Mouse (Mus musculus) hindbrain, postnatal 0 days (tissue): ENCODE measurements around the gene Atp8a2. TPM values are rescaled to one million over a fixed set of nuclear protein-coding genes. Genes with fewer than 3 reads are reported as not detected.

ENCODE experiments used
- ATAC-seq: fragments of 200-750 bp; cut with Nextera tagmentation; 2 replicates; pipeline ENCODE4 v1.8.0; 2017; ENCODE audit warnings: mild to moderate bottlenecking, moderate TSS enrichment, moderate library complexity
- DNase-seq: peaks from one replicate; pipeline ENCODE4 v3.0.0-alpha.2; 2015; ENCODE audit warnings: low spot score
- H3K27ac ChIP-seq: fragments of 300-500 bp; sonication (generic); 2 replicates; pipeline ENCODE4 v1.5.1; 2014; ENCODE audit warnings: mild to moderate bottlenecking
- H3K27me3 ChIP-seq: fragments of 300-500 bp; sonication (generic); 2 replicates; pipeline ENCODE4 v1.6.1; 2014; ENCODE audit warnings: low read length, mixed read lengths; ENCODE audit not compliant: insufficient read depth
- H3K36me3 ChIP-seq: fragments of 300-500 bp; sonication (generic); 2 replicates; pipeline ENCODE4 v1.6.1; 2014; ENCODE audit warnings: low read length, mixed read lengths; ENCODE audit not compliant: insufficient read depth
- H3K4me1 ChIP-seq: fragments of 300-500 bp; sonication (generic); 2 replicates; pipeline ENCODE4 v1.6.1; 2014; ENCODE audit warnings: antibody characterized with exemption, low read length, mixed read lengths; ENCODE audit not compliant: insufficient read depth
- H3K4me2 ChIP-seq: fragments of 300-500 bp; sonication (generic); 2 replicates; pipeline ENCODE4 v1.6.1; 2014; ENCODE audit warnings: low read depth, mild to moderate bottlenecking, low read length, moderate library complexity, mixed read lengths
- H3K4me3 ChIP-seq: fragments of 300-500 bp; sonication (generic); 2 replicates; pipeline ENCODE4 v1.5.1; 2014; ENCODE audit warnings: low read length
- H3K9ac ChIP-seq: fragments of 300-500 bp; sonication (generic); replicated peaks from 2 replicates; pipeline ENCODE4 v1.6.1; 2014; ENCODE audit warnings: mild to moderate bottlenecking, low read length, moderate library complexity, mixed read lengths
- H3K9me3 ChIP-seq: fragments of 300-500 bp; sonication (generic); 2 replicates; pipeline ENCODE4 v1.6.1; 2016; ENCODE audit warnings: low read length, mixed read lengths
- CTCF ChIP-seq: IDR thresholded peaks from 2 replicates; pipeline ENCODE4 v1.5.1; 2016; ENCODE audit warnings: antibody characterized with exemption, control low read depth, low read depth
- WGBS: fragments of 180-500 bp; shearing (Covaris S2); extraction: QIAGEN DNeasy Blood & Tissue Kit; methylation state at CpG from one replicate; pipeline ENCODE4 v1.1.7; 2014; 5-methylcytosine and 5-hydroxymethylcytosine counted together
- polyA plus RNA-seq: library from polyadenylated mRNA; unstranded; fragments of >200 nt; fragmentation: Nextera tagmentation; extraction: Ambion mirVana; gene quantifications from 2 replicates; pipeline ENCODE4 v1.2.1, GENCODE M21; 2015
- total RNA-seq: library from RNA; depleted of rRNA; stranded (reverse); fragments of >200 nt; gene quantifications from 2 replicates; pipeline ENCODE4 v1.2.3, GENCODE M21; 2014

The Atp8a2 gene
- total and polyA plus RNA-seq, 2 experiments from 2014 or later = 29.1 to 41.7 TPM

DNA sequence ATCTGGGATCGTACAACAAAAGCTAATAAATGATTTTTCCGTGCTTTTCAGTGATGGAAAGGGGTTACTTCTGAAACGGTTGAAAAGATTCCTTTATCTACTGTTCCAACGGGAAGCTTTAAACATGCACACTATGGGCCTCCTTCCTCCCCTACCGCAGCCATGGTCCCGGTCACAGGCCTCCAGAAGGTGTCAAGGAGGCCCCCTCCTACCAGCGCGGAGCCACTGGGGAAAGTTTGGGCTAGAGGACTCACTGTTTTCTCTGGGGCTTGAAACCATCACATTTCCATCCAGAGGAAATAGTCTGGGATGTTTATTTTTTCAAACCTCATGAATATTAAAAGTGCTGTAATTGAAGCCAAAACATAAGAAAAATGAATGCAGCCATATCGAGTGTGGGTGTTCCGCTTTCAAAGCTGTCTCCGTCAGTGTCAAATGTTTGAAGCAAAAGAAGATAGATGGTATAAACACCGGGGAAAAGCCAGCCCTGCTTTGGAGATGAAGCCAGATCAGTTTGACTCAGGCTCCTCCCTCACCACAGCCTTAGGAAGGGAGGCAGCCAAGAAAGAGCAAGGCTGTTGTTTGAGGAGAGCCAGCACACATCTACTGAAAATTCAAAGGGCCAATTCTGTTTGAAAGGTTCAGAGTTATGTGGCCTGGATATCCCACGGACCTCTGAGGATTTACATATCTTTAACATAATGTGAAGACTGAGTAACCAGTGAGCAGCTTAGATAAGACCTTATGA, 481.1 kb downstream of the Atp8a2 start:
- 40% methylated on average over 13 of the region's 13 CpGs for WGBS
- no peak for DNase-seq
- H3K27ac ChIP-seq = no peak overlapping the region
- H3K4me1 ChIP-seq = no peaks in the 10 kb centered on the region; the same call in 1 of the 2 replicates
- H3K9ac ChIP-seq = no peak overlapping the region
- TF ChIP-seq CTCF = no peak
- no peak overlapping the region for H3K4me3 ChIP-seq
- no peak overlapping the region for H3K4me2 ChIP-seq
- H3K9me3 ChIP-seq = no peaks in the 10 kb centered on the region
- no peaks in the 10 kb centered on the region for H3K27me3 ChIP-seq
- H3K36me3 ChIP-seq = no peaks in the 10 kb centered on the region
- ATAC-seq = 0 out of 2 replicates have a peak, but pooled peaks have one; percentile 30

DNA sequence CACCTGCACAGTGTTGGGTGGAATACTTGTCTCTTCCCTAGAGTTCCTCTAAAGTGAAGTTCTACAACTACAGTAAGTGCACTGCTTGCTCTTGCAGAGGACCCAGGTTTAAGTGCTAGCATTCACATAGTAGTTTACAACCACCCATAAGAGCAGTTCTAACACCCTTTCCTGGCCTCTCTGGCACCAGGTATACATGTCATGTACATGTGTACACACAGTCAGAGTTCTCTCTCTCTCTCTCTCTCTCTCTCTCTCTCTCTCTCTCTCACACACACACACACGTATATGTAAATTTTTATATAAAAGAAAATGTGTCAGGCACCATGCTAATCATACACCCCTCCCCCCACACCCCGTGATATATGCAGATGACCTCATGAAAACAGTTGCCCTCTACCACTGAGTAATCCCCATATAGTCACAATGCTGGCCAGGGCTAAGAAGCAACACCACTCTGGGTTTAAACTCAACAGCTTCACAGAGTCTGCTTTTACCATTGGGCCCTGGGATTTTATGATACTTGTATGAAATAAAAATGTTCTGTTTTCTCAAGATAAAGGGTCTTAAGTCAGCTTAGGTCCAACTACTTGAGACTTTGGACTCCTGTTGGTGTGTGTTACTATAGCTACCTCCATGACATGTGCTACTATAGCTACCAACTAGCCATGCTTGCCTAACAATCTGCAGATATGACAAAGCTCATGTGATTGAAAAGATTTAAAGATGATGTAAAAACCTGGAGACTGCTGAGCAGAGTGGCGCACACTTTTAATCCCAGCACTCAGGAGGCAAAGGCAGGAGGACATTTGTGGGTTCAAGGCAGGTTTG, 487.3 kb downstream of the Atp8a2 start:
- ATAC-seq (no peak), DNase-seq (no peak)
- H3K27me3 ChIP-seq = no peaks in the 10 kb centered on the region
- H3K27ac ChIP-seq = no peak overlapping the region
- no peak overlapping the region for H3K4me3 ChIP-seq
- 67% methylated on average over 3 of the region's 3 CpGs for WGBS
- H3K9ac ChIP-seq = no peak overlapping the region
- H3K36me3 ChIP-seq = no peaks in the 10 kb centered on the region
- H3K4me1 ChIP-seq = no peaks in the 10 kb centered on the region
- TF ChIP-seq CTCF = no peak
- H3K9me3 ChIP-seq = no peaks in the 10 kb centered on the region
- H3K4me2 ChIP-seq = no peak overlapping the region

DNA sequence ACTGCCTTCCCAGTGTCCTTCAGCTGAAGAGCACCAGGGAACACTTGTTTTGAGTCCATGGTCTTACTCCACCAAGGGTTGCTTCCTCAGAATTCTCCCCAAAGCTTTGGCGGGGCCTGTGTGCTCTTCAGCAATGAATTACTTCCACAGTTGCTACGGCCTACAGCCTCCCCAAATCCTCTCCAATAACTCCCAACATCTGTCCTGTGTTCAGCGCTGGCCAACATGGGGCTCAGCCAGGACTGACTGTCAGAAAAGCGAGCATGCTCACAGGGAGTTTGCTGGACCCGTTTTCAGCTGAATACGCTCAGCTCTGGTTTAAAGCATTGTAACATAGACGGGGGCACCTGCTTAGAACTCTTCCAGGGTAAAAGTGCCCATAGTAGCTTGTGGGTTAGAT, 489.0 kb downstream of the Atp8a2 start:
- no peak for TF ChIP-seq CTCF

DNA sequence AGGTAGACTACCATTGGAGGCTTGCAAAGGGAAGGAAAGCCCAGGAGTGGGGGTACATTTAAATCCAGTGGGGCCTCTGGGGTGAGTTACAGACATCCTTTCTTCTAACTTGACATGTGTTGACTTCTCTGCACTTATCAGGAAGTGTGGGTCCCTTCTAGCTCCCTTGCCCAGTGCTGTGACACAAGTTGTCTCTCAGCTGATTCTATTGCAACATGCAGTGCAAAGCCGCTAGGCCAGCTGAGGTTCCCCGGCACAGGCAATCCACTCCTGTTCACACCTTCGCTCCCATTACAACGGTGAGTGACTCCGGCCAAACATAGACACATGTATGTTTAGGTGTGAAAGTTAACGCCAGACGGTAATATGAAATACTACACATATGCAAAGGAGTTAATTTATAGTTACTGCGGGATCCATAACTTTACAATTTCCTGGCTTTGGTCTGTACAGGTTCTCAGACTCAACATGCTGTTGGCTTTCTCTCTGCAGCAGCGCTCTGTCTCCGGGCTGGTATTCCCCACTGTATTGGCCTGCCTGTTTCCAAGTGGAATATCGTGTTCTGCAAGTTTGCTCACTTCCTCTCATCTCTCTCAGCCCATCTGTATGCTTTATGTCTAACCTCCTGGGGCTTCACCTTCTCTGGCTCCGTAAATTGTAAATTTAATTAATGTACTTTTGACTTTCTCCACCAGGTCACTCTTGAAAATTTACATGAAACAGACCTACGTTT, 491.5 kb downstream of the Atp8a2 start:
- no peak overlapping the region for H3K27ac ChIP-seq
- WGBS = 86% methylated on average over 13 of the region's 13 CpGs
- DNase-seq (no peak), ATAC-seq (no peak)
- H3K9me3 ChIP-seq = no peaks in the 10 kb centered on the region
- no peaks in the 10 kb centered on the region for H3K27me3 ChIP-seq
- no peak overlapping the region for H3K4me2 ChIP-seq
- TF ChIP-seq CTCF = no peak
- H3K9ac ChIP-seq = no peak overlapping the region
- H3K4me3 ChIP-seq = no peak overlapping the region
- no peaks in the 10 kb centered on the region for H3K4me1 ChIP-seq
- no peaks in the 10 kb centered on the region for H3K36me3 ChIP-seq

More for the DNA sequence above, 489.0 kb downstream of the Atp8a2 start:
- no peak overlapping the region for H3K27ac ChIP-seq
- no peak overlapping the region for H3K4me2 ChIP-seq
- WGBS = 74% methylated on average over 7 of the region's 7 CpGs
- H3K36me3 ChIP-seq = no peaks in the 10 kb centered on the region
- H3K4me3 ChIP-seq = no peak overlapping the region
- no peak overlapping the region for H3K9ac ChIP-seq
- no peaks in the 10 kb centered on the region for H3K9me3 ChIP-seq
- H3K4me1 ChIP-seq = no peaks in the 10 kb centered on the region
- ATAC-seq = no peak
- no peak for DNase-seq
- H3K27me3 ChIP-seq = no peaks in the 10 kb centered on the region

DNA sequence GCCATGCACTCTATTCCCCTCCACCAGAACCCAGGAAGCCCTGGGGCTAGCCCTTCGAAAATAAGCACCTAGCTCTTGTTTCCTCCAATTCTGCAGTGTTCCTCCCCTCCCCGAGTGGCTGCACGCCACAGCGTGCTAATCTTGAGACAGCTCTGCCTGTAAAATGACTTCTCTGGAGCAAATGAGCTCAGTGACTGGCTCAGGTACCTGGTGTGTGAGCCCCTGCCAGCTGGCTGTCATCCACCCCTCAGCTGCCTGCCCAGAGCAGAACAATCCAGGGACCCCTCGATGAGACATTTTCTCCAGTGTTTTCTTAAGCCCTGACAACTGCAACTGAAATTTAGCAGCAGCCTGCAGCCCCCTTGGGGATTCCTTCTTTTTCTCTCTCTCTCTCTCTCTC, 495.5 kb downstream of the Atp8a2 start:
- no peaks in the 10 kb centered on the region for H3K4me1 ChIP-seq
- no peak for TF ChIP-seq CTCF
- H3K9ac ChIP-seq = no peak overlapping the region
- ATAC-seq (peak; percentile 35; the same call in 1 of the 2 replicates), DNase-seq (peak; percentile 48)
- H3K4me2 ChIP-seq = no peak overlapping the region
- H3K27ac ChIP-seq = peak overlapping the region; percentile 12; the same call in 1 of the 2 replicates
- no peak overlapping the region for H3K4me3 ChIP-seq
- H3K9me3 ChIP-seq = no peaks in the 10 kb centered on the region
- H3K36me3 ChIP-seq = no peaks in the 10 kb centered on the region
- H3K27me3 ChIP-seq = no peaks in the 10 kb centered on the region
- 28% methylated on average over 5 of the region's 5 CpGs for WGBS

DNA sequence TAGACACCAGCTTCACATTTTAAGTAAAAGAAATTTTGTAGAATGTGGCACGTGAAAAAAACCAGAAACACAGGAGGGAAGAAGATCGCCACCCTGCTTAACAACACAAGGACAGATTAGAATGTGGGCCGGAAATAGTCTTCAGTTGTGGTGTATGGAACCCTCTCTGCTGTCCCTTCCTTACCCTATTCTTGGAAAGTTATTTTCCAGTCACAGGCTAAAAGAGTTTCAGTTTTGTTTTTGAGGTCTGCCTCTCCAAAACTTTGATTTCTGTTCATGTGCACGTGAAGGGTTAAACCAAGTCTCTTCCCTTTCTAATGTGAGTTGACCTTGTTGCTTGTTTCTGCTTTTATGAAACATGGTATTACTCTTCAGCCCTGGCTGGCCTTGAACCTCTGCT, 501.8 kb downstream of the Atp8a2 start:
- no peak for DNase-seq
- no peaks in the 10 kb centered on the region for H3K27me3 ChIP-seq

More for the DNA sequence above, 501.8 kb downstream of the Atp8a2 start:
- ATAC-seq = no peak
- no peak overlapping the region for H3K27ac ChIP-seq
- 88% methylated on average over 4 of the region's 4 CpGs for WGBS
- no peak overlapping the region for H3K4me2 ChIP-seq
- TF ChIP-seq CTCF = no peak
- H3K9ac ChIP-seq = no peak overlapping the region
- H3K4me3 ChIP-seq = no peak overlapping the region
- no peaks in the 10 kb centered on the region for H3K36me3 ChIP-seq
- no peaks in the 10 kb centered on the region for H3K4me1 ChIP-seq
- no peaks in the 10 kb centered on the region for H3K9me3 ChIP-seq
